Mouse (Mus musculus) intestine, embryonic 15.5 days (tissue): ENCODE results near the gene Gm4131. TPM values are rescaled to one million over a fixed set of nuclear protein-coding genes. Genes with fewer than 3 reads are reported as not detected.

Source experiments
- ATAC-seq: fragments of 200-750 bp; cut with Nextera tagmentation; 2 replicates; pipeline ENCODE4 v1.8.0; 2017; ENCODE audit warnings: moderate TSS enrichment, moderate library complexity
- H3K27ac ChIP-seq: fragments of 300-500 bp; sonication (generic); 2 replicates; pipeline ENCODE4 v1.5.1; 2015; ENCODE audit warnings: mild to moderate bottlenecking, inconsistent platforms
- H3K27me3 ChIP-seq: fragments of 300-500 bp; sonication (generic); replicated peaks from 2 replicates; pipeline ENCODE4 v1.6.1; 2015; ENCODE audit warnings: inconsistent platforms
- H3K36me3 ChIP-seq: fragments of 300-500 bp; sonication (generic); 2 replicates; pipeline ENCODE4 v1.6.1; 2015; ENCODE audit warnings: inconsistent platforms
- H3K4me1 ChIP-seq: fragments of 300-500 bp; sonication (generic); replicated peaks from 2 replicates; pipeline ENCODE4 v1.6.1; 2015; ENCODE audit warnings: inconsistent platforms
- H3K4me2 ChIP-seq: fragments of 300-500 bp; sonication (generic); replicated peaks from 2 replicates; pipeline ENCODE4 v1.6.1; 2015; ENCODE audit warnings: mild to moderate bottlenecking, inconsistent platforms
- H3K4me3 ChIP-seq: fragments of 300-500 bp; sonication (generic); replicated peaks from 2 replicates; pipeline ENCODE4 v1.5.1; 2015; ENCODE audit warnings: inconsistent platforms
- H3K9ac ChIP-seq: fragments of 300-500 bp; sonication (generic); 2 replicates; pipeline ENCODE4 v1.6.1; 2015; ENCODE audit warnings: inconsistent platforms
- H3K9me3 ChIP-seq: fragments of 300-500 bp; sonication (generic); 2 replicates; pipeline ENCODE4 v1.6.1; 2016; ENCODE audit warnings: inconsistent platforms
- WGBS: fragments of 180-500 bp; shearing (Covaris S2); methylation state at CpG from one replicate; pipeline ENCODE4 v1.1.7; 2015; 5-methylcytosine and 5-hydroxymethylcytosine counted together
- polyA plus RNA-seq: library from polyadenylated mRNA; unstranded; fragments of >200 nt; fragmentation: Nextera tagmentation; extraction: Ambion mirVana; gene quantifications from 2 replicates; pipeline ENCODE4 v1.2.1, GENCODE M21; 2015

Gene Gm4131
- polyA plus RNA-seq, 1 experiment from 2014 or later = not detected

- no peaks in the 10 kb centered on the region for H3K36me3 ChIP-seq
- no peak overlapping the region for H3K27ac ChIP-seq
- H3K4me2 ChIP-seq = no peak overlapping the region
- 88% methylated on average over 7 of the region's 7 CpGs for WGBS
- no peaks in the 10 kb centered on the region for H3K4me1 ChIP-seq
- H3K9ac ChIP-seq = no peak overlapping the region
- ATAC-seq = no peak
- no peak overlapping the region for H3K4me3 ChIP-seq
- H3K27me3 ChIP-seq = no peaks in the 10 kb centered on the region
- H3K9me3 ChIP-seq = no peaks in the 10 kb centered on the region
Observed at GRCm38 (mm10) chr14:62488270-62488669, 78.5 kb downstream of the Gm4131 start.

GRCm38 (mm10) chr14:62481381-62481780 is 85.3 kb downstream of the Gm4131 start:
- no peak overlapping the region for H3K4me3 ChIP-seq
- 40% methylated on average over 8 of the region's 8 CpGs for WGBS
- no peaks in the 10 kb centered on the region for H3K36me3 ChIP-seq
- 0 out of 2 replicates have a peak, but pooled peaks cover 4% of the 10 kb centered on the region for H3K27me3 ChIP-seq
- no peak overlapping the region for H3K9ac ChIP-seq
- H3K4me1 ChIP-seq = 0 out of 2 replicates have a peak, but pooled peaks cover 3% of the 10 kb centered on the region
- H3K4me2 ChIP-seq = no peak overlapping the region
- H3K9me3 ChIP-seq = no peaks in the 10 kb centered on the region
- H3K27ac ChIP-seq = no peak overlapping the region
- no peak for ATAC-seq

GRCm38 (mm10) chr14:62479395-62479794 is 87.3 kb downstream of the Gm4131 start:
- no peak overlapping the region for H3K4me3 ChIP-seq
- 38% methylated on average over 6 of the region's 6 CpGs for WGBS
- H3K36me3 ChIP-seq = no peaks in the 10 kb centered on the region
- H3K9me3 ChIP-seq = no peaks in the 10 kb centered on the region
- no peak overlapping the region for H3K9ac ChIP-seq
- no peak for ATAC-seq
- 0 out of 2 replicates have a peak, but pooled peaks cover 3% of the 10 kb centered on the region for H3K4me1 ChIP-seq
- H3K27ac ChIP-seq = no peak overlapping the region
- H3K27me3 ChIP-seq = 0 out of 2 replicates have a peak, but pooled peaks cover 4% of the 10 kb centered on the region
- no peak overlapping the region for H3K4me2 ChIP-seq

- Histone ChIP-seq H3K4me1 (0 out of 2 replicates have a peak, but pooled peaks cover 2% of the 10 kb centered on the region), H3K36me3 (no peaks in the 10 kb centered on the region), H3K9me3 (no peaks in the 10 kb centered on the region), H3K4me2 (no peak overlapping the region), H3K27me3 (no peaks in the 10 kb centered on the region), H3K4me3 (no peak overlapping the region), H3K27ac (no peak overlapping the region), H3K9ac (no peak overlapping the region)
- WGBS = 58% methylated on average over 1 of the region's 1 CpGs
- no peak for ATAC-seq
Observed at GRCm38 (mm10) chr14:62474481-62474880, 92.2 kb downstream of the Gm4131 start.

- H3K27me3 ChIP-seq = no peaks in the 10 kb centered on the region
- H3K4me3 ChIP-seq = no peak overlapping the region
- H3K4me2 ChIP-seq = no peak overlapping the region
- WGBS = 57% methylated on average over 2 of the region's 2 CpGs
- H3K4me1 ChIP-seq = no peaks in the 10 kb centered on the region
- H3K36me3 ChIP-seq = no peaks in the 10 kb centered on the region
- no peaks in the 10 kb centered on the region for H3K9me3 ChIP-seq
- no peak overlapping the region for H3K9ac ChIP-seq
- 0 out of 2 replicates have a peak, but pooled peaks have one; percentile 34 for ATAC-seq
- no peak overlapping the region for H3K27ac ChIP-seq
Observed at GRCm38 (mm10) chr14:62472061-62472460, 94.7 kb downstream of the Gm4131 start.

- Histone ChIP-seq H3K9me3 (no peaks in the 10 kb centered on the region), H3K4me2 (no peak overlapping the region), H3K36me3 (no peaks in the 10 kb centered on the region), H3K4me1 (no peaks in the 10 kb centered on the region), H3K9ac (no peak overlapping the region), H3K4me3 (no peak overlapping the region), H3K27ac (no peak overlapping the region), H3K27me3 (no peaks in the 10 kb centered on the region)
- ATAC-seq = no peak; the same call in 1 of the 2 replicates
- 87% methylated on average over 5 of the region's 5 CpGs for WGBS
Observed at GRCm38 (mm10) chr14:62468753-62469125, 98.0 kb downstream of the Gm4131 start.

GRCm38 (mm10) chr14:62468119-62468752 is 98.5 kb downstream of the Gm4131 start:
- Histone ChIP-seq H3K36me3 (no peaks in the 10 kb centered on the region), H3K9me3 (no peaks in the 10 kb centered on the region), H3K4me2 (no peak overlapping the region), H3K4me1 (no peaks in the 10 kb centered on the region), H3K27ac (no peak overlapping the region), H3K4me3 (no peak overlapping the region), H3K27me3 (no peaks in the 10 kb centered on the region), H3K9ac (no peak overlapping the region)
- ATAC-seq = peak; percentile 45
- 54% methylated on average over 6 of the region's 6 CpGs for WGBS

- Histone ChIP-seq H3K4me1 (no peaks in the 10 kb centered on the region), H3K4me2 (peak overlapping the region; percentile 17; the same call in 1 of the 2 replicates), H3K36me3 (no peaks in the 10 kb centered on the region), H3K9me3 (no peaks in the 10 kb centered on the region), H3K9ac (no peak overlapping the region), H3K4me3 (no peak overlapping the region), H3K27ac (no peak overlapping the region), H3K27me3 (no peaks in the 10 kb centered on the region)
- ATAC-seq = no peak; the same call in 1 of the 2 replicates
- WGBS = 31% methylated on average over 9 of the region's 9 CpGs
Observed at GRCm38 (mm10) chr14:62464966-62465365, 101.8 kb downstream of the Gm4131 start.

- Histone ChIP-seq H3K36me3 (no peaks in the 10 kb centered on the region), H3K9me3 (no peaks in the 10 kb centered on the region), H3K27me3 (no peaks in the 10 kb centered on the region), H3K27ac (no peak overlapping the region), H3K9ac (no peak overlapping the region), H3K4me1 (no peaks in the 10 kb centered on the region), H3K4me2 (no peak overlapping the region), H3K4me3 (no peak overlapping the region)
- no peak for ATAC-seq
- 57% methylated on average over 11 of the region's 11 CpGs for WGBS
Observed at GRCm38 (mm10) chr14:62459541-62459940, 107.2 kb downstream of the Gm4131 start.

- Histone ChIP-seq H3K27ac (no peak overlapping the region), H3K4me3 (no peak overlapping the region), H3K4me1 (no peaks in the 10 kb centered on the region), H3K9ac (no peak overlapping the region), H3K9me3 (no peaks in the 10 kb centered on the region), H3K36me3 (no peaks in the 10 kb centered on the region), H3K27me3 (no peaks in the 10 kb centered on the region), H3K4me2 (peak overlapping the region; percentile 42; the same call in 1 of the 2 replicates)
- 18% methylated on average over 22 of the region's 22 CpGs for WGBS
- peak; percentile 70 for ATAC-seq
Observed at GRCm38 (mm10) chr14:62457420-62458181, 109.1 kb downstream of the Gm4131 start.

GRCm38 (mm10) chr14:62456239-62456747 is 110.4 kb downstream of the Gm4131 start, which contains the start of gene Gucy1b2:
TSS of gene Gucy1b2 (minus strand) at chr14:62456289.
- no peak for ATAC-seq
- 55% methylated on average over 9 of the region's 9 CpGs for WGBS
- no peaks in the 10 kb centered on the region for H3K36me3 ChIP-seq
- H3K27me3 ChIP-seq = no peaks in the 10 kb centered on the region
- H3K4me2 ChIP-seq = no peak within 1 kb of the TSS
- no peaks in the 10 kb centered on the region for H3K9me3 ChIP-seq
- no peak within 1 kb of the TSS for H3K4me3 ChIP-seq
- no peak within 1 kb of the TSS for H3K27ac ChIP-seq
- no peaks in the 10 kb centered on the region for H3K4me1 ChIP-seq
- no peak within 1 kb of the TSS for H3K9ac ChIP-seq

- Histone ChIP-seq H3K36me3 (no peaks in the 10 kb centered on the region), H3K27me3 (no peaks in the 10 kb centered on the region), H3K4me1 (no peaks in the 10 kb centered on the region), H3K4me2 (no peak overlapping the region), H3K9ac (no peak overlapping the region), H3K27ac (no peak overlapping the region), H3K4me3 (no peak overlapping the region), H3K9me3 (no peaks in the 10 kb centered on the region)
- ATAC-seq = no peak
- WGBS = 62% methylated on average over 5 of the region's 5 CpGs
Observed at GRCm38 (mm10) chr14:62455570-62455879, 111.2 kb downstream of the Gm4131 start.
